Mouse (Mus musculus) neural tube, embryonic 12.5 days (tissue): Measurements from ENCODE around the gene Vmn1r227. TPM values are rescaled to one million over a fixed set of nuclear protein-coding genes. Genes with fewer than 3 reads are reported as not detected.

Experiments used
- ATAC-seq: fragments of 200-750 bp; cut with Nextera tagmentation; 2 replicates; pipeline ENCODE4 v1.8.0; 2017; ENCODE audit warnings: low read depth, mild to moderate bottlenecking, moderate TSS enrichment, moderate library complexity; ENCODE audit not compliant: low FRiP score
- H3K27ac ChIP-seq: fragments of 300-500 bp; sonication (generic); 2 replicates; pipeline ENCODE4 v1.5.1; 2016
- H3K27me3 ChIP-seq: fragments of 300-500 bp; sonication (generic); replicated peaks from 2 replicates; pipeline ENCODE4 v1.6.1; 2016; ENCODE audit warnings: mild to moderate bottlenecking
- H3K36me3 ChIP-seq: fragments of 300-500 bp; sonication (generic); 2 replicates; pipeline ENCODE4 v1.6.1; 2016; ENCODE audit warnings: mild to moderate bottlenecking
- H3K4me1 ChIP-seq: fragments of 300-500 bp; sonication (generic); 2 replicates; pipeline ENCODE4 v1.6.1; 2016
- H3K4me2 ChIP-seq: fragments of 300-500 bp; sonication (generic); replicated peaks from 2 replicates; pipeline ENCODE4 v1.6.1; 2016; ENCODE audit warnings: mild to moderate bottlenecking
- H3K4me3 ChIP-seq: fragments of 300-500 bp; sonication (generic); 2 replicates; pipeline ENCODE4 v1.5.1; 2016
- H3K9ac ChIP-seq: fragments of 300-500 bp; sonication (generic); 2 replicates; pipeline ENCODE4 v1.6.1; 2016; ENCODE audit warnings: mild to moderate bottlenecking
- H3K9me3 ChIP-seq: fragments of 300-500 bp; sonication (generic); 2 replicates; pipeline ENCODE4 v1.6.1; 2016; ENCODE audit warnings: mild to moderate bottlenecking
- WGBS: fragments of 180-500 bp; shearing (Covaris S2); methylation state at CpG from one replicate; pipeline ENCODE4 v1.1.7; 2016; 5-methylcytosine and 5-hydroxymethylcytosine counted together
- polyA plus RNA-seq: library from polyadenylated mRNA; unstranded; fragments of >200 nt; fragmentation: Nextera tagmentation; extraction: Ambion mirVana; gene quantifications from 2 replicates; pipeline ENCODE4 v1.2.1, GENCODE M21; 2016

Vmn1r227 gene
- not detected in 2 replicates for polyA plus RNA-seq

DNA sequence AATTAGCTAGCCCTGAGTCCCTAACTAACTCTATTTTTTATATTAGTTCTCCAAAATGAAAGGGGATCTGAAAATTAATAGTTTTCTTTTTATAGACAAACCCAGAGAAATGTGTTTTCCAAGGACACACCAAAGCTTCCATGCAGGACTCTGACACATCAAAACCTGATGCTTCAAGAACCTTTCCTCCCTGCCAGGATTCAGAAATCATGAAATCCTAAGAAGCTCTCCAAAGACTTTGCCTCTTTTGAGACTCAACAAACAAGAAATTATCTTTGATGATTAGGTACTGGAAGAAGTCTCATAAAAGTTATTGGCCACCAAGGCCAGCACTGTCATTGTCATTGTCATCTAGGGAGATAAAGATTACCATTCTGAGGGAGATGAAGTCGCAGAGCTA lies at the start of gene Vmn1r227:
Gene Vmn1r227, plus strand, starts transcription at position 301 of the 400 bp plus-strand sequence.
- no peak for ATAC-seq
- no peak within 1 kb of the TSS for H3K27ac ChIP-seq
- no peaks in the 10 kb centered on the region for H3K27me3 ChIP-seq
- no peaks in the 10 kb centered on the region for H3K4me1 ChIP-seq
- WGBS = 38% methylated on average over 1 of the region's 1 CpGs
- 0 out of 2 replicates have a peak, but pooled peaks cover 6% of the 10 kb centered on the region for H3K9me3 ChIP-seq
- no peak within 1 kb of the TSS for H3K4me3 ChIP-seq
- H3K9ac ChIP-seq = no peak within 1 kb of the TSS
- H3K4me2 ChIP-seq = no peak within 1 kb of the TSS
- no peaks in the 10 kb centered on the region for H3K36me3 ChIP-seq

DNA sequence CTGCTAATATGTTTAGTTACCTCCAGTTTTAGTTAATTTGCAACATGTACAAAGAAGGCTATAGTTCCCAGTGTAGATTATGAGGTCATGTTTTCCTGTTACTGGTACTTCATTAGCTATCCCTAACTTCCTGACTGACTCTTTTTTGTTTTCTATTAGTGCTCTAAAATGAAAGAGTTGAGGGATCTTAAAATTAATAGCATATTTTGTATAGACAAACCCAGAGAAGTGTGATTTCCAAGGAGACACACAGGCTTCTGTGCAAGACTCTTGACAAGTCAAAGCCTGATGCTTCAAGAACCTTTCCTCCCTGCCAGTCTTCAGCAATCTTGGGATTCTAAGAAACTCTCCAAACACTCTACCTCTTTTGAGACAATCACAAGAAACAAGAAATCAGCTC lies 47.1 kb upstream of the Vmn1r227 start, which contains the start of gene Vmn1r226:
Gene Vmn1r226, plus strand, starts transcription at position 301 of the 400 bp plus-strand sequence.
- ATAC-seq = no peak
- Histone ChIP-seq H3K27ac (no peak within 1 kb of the TSS), H3K4me3 (no peak within 1 kb of the TSS), H3K9ac (no peak within 1 kb of the TSS), H3K4me1 (no peaks in the 10 kb centered on the region), H3K27me3 (no peaks in the 10 kb centered on the region), H3K36me3 (no peaks in the 10 kb centered on the region), H3K4me2 (no peak within 1 kb of the TSS), H3K9me3 (peaks cover 20% of the 10 kb centered on the region)

DNA sequence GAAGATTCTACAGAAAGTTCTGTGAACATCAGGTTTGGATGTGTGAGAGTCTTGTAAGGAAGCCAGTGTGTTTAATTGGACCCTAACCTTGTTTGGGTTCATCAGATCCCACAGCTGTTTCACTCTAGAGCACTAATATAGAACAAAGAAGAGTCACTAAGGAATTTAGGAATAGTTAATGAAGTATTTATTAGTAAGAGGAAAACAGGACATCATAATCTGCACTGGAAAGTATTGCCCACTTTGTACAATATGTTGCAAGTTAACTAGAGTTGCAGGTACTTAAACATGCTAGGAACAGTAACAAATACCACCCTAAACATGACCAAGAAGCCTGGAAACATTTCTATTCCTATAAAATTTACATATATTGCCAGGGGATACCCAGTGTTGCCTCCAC lies 56.4 kb downstream of the Vmn1r227 start, which contains the start of gene Vmn1r228:
Gene Vmn1r228, minus strand, starts transcription at position 101 of the 400 bp plus-strand sequence.
- Histone ChIP-seq H3K27ac (no peak within 1 kb of the TSS), H3K27me3 (no peaks in the 10 kb centered on the region), H3K36me3 (no peaks in the 10 kb centered on the region), H3K9ac (no peak within 1 kb of the TSS), H3K4me3 (no peak within 1 kb of the TSS), H3K9me3 (peaks cover 20% of the 10 kb centered on the region; the same call in 1 of the 2 replicates), H3K4me2 (no peak within 1 kb of the TSS), H3K4me1 (no peaks in the 10 kb centered on the region)
- ATAC-seq = no peak

Other genes with a start within 250 kb of the Vmn1r227 start
- gene Vmn2r108, start 248.5 kb upstream of the Vmn1r227 start, polyA plus RNA-seq = not detected in 2 replicates
- not detected in 2 replicates for gene Vmn1r225, start 231.7 kb upstream of the Vmn1r227 start, polyA plus RNA-seq
- not detected in 2 replicates for gene Vmn2r109, start 165.1 kb upstream of the Vmn1r227 start, polyA plus RNA-seq
- 0.05 TPM in 1 of 2 replicates, not detected in the other for gene Vmn2r110, start 133.4 kb upstream of the Vmn1r227 start, polyA plus RNA-seq
- not detected in 2 replicates for gene Fpr-rs3, start 105.0 kb upstream of the Vmn1r227 start, polyA plus RNA-seq
- gene Vmn1r226, start 47.0 kb upstream of the Vmn1r227 start, polyA plus RNA-seq = not detected in 2 replicates
- gene Vmn1r228, start 56.3 kb downstream of the Vmn1r227 start, polyA plus RNA-seq = not detected in 2 replicates
- gene Vmn1r229, start 81.7 kb downstream of the Vmn1r227 start, polyA plus RNA-seq = not detected in 2 replicates
- not detected in 2 replicates for gene Vmn1r230, start 110.6 kb downstream of the Vmn1r227 start, polyA plus RNA-seq
- not detected in 2 replicates for gene Vmn1r231, start 175.2 kb downstream of the Vmn1r227 start, polyA plus RNA-seq
- not detected in 2 replicates for gene Vmn1r232, start 189.9 kb downstream of the Vmn1r227 start, polyA plus RNA-seq
- gene Ppp2r1a, start 215.5 kb downstream of the Vmn1r227 start, polyA plus RNA-seq = 546 and 551 TPM in 2 replicates